Mouse (Mus musculus) kidney, postnatal 36 days (tissue): Measurements from ENCODE around the gene Stx7.

Experiments
- DNase-seq, 2 experiments: peaks; one replicate each; pipeline ENCODE4 v3.0.0; 2021 to 2022; ENCODE audit warnings: mixed read lengths in 2 of 2

The Stx7 gene

DNA sequence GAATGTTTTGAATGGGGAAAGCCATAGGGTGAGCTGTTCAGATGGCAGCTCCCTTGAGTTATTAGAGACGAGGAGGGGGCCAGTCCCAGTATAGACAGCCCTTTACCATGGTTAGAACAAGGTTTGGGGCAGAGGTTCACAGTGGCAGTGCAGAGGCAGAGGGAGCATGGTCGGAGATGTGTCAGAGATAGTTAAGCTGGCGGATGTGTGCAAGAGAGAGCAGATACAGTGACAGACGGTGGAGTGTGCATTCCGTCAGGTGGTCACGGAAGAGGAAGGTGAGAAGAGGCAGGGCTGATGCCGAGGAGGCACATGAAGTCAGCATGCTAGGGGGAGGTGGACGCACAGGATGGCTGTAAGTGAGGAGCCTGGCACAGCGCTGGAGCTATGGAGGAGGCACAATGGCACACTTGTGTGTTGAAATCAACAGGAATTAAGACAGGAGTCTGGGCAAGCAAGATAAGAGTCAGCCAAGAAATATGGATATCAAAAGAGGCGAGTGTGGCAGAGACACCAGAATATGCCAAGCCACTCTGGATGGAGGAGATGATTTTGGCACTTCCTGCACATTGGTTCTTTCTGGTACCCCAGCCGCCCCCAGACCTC lies 19.0 kb downstream of the Stx7 start:
- no peak for DNase-seq

GRCm38 (mm10) chr10:24168854-24169253 lies 19.8 kb downstream of the Stx7 start:
- DNase-seq: peak; percentile 48 to 64

GRCm38 (mm10) chr10:24171906-24172459 lies 22.9 kb downstream of the Stx7 start:
- no peak for DNase-seq

- DNase-seq: peak; percentile 61 to 68
Measured at GRCm38 (mm10) chr10:24173210-24174001, 24.3 kb downstream of the Stx7 start.

DNA sequence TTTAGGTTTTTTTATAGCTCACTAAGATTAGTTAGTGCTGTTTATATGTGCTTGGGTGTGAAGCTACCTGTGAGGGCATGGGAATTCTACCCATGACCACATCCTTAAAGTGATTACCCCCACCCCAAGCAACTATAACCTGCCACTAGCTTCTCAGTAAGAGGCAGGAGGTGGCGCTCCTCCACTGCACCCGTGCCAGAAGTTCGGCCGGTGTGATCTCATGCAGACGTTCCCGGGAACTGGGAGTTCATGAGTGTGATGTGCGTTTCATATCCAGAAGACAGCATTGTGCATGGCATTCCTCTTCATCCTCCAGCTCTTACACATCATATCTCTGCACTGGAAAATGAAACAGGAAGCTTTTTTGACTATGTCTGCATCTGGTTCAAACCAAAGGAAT lies 41.3 kb downstream of the Stx7 start:
- peak in 1 of 2 experiments; percentile 23 for DNase-seq

DNA sequence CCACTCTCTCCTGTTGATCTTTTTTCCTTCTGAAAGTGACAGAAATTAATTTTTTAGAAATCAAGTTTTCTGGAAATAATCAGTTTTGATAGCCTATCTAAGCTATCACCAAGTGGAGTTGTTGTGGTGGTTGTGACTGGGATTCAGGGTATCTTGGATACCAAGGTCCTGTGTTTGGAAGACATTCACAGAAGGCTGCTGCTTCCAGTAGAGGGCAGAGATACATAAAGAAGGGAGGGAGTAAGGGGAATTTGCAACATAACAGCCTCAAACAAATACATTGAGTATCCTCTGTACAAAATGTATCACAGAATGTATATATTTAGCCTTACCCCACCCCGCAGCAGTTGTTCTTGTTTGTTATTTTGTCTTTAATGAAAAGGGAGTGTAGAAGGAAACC lies 42.9 kb downstream of the Stx7 start:
- DNase-seq: no peak

DNA sequence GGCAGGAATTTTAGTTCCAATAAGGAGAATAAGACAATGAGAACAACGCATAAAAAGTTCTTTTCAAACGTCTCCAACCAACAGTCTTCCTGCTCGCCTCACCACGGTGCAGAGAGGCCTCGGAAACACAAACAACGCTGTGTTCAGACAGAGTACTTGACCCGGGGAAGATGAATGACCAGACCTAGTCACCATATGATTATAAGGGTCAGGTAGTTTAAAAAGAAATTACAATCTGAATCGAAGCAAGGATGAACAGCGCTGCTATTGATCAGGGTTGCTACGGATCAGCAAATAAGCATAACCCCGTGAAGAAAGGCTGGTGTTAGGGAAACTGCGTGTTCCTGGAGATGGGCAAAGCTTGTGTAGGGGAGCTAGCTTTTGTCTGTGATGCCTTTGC lies 50.2 kb downstream of the Stx7 start:
- no peak for DNase-seq

GRCm38 (mm10) chr10:24200099-24200498 lies 51.0 kb downstream of the Stx7 start:
- no peak for DNase-seq

DNA sequence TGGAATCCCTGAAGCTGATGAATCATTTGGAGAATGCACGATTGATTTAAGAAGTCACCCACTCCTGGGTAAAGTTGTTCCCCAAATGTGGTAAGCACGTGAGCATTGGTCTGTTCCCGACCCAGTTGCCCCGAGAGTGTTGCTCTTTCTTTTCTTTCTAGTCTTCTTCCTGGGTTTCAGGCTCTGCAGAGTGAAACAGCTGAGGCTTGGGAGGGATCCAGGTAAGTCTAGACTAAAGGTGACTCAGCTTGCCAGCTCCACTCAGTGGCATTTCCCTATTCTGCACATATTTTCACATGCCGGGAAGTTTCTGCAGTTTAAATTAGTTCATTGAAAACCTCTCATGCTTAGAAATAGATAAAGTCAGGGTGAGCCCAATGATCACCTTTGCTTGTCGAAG lies 61.0 kb downstream of the Stx7 start:
- peak; percentile 10 to 31 for DNase-seq

DNA sequence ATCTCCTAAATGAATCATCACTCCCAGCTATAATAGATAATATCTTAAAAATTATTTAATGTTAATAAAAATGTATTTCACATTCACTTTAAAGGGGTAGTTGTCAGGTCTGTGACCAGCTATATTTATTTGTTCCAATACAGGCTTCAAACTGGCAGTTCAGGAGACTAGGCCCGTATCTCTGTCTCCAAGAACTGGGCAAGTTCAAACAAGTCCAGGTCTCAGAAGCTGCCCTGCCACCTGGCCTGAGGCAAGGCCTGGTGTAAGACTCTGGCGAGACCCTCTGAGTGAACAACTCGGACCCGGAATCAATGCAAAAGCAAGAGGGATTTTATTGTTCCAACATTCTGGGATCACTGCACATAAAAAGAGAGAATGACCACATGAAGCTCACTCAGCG lies 64.2 kb downstream of the Stx7 start:
- no peak for DNase-seq

DNA sequence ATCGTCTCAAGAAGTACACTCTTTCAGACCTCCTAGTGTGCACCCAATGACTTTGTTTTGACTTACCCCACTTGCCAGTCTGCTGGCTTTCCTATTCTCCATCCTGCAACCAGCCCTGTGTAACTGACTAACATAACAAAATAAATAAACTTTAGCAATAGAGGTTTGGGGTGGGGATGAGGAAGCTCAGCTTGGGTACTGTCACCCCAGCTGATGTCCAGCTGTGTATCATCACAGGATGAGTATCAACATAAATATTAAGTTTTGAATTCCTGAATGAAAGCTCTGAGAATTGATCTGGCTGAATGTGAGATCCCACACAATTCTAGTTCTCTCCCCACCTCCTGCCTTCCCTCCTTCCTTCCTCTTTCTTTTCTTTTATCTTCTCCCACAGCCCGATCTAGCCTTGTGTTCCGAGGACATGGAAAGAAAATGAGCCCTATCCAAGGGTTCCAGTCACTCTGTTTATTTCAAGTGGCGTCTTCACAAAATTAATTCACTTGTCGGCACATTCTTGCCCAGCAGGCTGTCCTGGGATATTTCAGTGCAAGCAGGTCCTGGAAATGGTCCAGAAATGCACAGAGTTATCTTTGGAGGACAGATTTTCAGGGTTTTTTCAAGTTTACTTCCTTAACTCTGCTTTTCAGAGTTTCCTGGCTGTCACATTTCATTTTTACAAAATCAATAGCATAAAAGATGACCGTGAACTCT lies 68.6 kb downstream of the Stx7 start:
- no peak for DNase-seq

DNA sequence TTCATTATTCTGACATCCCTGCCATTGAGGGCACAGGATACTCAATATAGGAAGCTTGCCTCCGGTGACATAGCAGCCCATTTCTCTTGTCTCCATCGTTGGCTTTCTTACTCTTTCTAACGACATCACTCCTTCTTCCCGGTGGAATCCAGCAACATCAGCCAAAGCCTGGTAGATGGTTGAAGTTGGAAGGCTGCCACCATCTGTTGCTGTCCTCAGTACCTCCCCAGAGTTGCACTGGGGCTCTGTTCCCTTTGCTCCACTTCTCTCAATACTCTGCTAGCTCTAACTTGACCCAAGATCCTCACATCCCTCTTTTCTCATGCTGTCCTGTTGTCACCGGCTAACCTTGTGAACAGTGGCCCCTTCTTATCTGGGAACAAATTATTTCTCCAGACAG lies 71.8 kb downstream of the Stx7 start:
- DNase-seq: no peak

DNA sequence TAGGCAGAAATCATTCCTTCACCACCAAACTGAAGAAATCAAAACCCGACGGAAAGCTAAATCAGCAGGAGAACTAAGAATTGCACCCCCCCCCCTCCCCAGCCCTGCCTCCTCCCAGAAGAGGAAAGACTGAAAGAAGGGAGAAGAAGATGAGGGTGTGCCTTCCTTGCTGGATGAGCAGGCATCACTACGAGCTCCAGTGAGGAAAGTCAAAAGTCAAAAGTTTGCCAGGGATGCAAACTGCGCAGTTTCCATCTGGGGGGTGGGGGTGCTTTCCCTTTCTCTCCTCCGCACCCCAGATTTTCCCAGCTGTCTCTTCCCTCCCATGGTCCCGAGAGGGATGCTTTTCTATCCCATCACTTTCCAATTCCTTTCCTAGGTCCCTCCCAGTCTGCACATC lies 73.8 kb downstream of the Stx7 start:
- no peak for DNase-seq

GRCm38 (mm10) chr10:24223449-24224143 lies 74.5 kb downstream of the Stx7 start, which contains the start of gene Moxd1:
Gene Moxd1, plus strand, starts transcription at chr10:24223517.
- peak; percentile 24 to 67 for DNase-seq

GRCm38 (mm10) chr10:24224591-24224990 lies 75.5 kb downstream of the Stx7 start:
- no peak for DNase-seq

GRCm38 (mm10) chr10:24228318-24229183 lies 79.4 kb downstream of the Stx7 start:
- no peak for DNase-seq

GRCm38 (mm10) chr10:24232281-24232680 lies 83.2 kb downstream of the Stx7 start:
- DNase-seq: no peak

- no peak for DNase-seq
Measured at GRCm38 (mm10) chr10:24235426-24236283, 86.6 kb downstream of the Stx7 start.
